Mouse (Mus musculus) ovary, postnatal 14 days (tissue): ENCODE results near the gene Sox21.

Experiments used
- DNase-seq: peaks from one replicate; pipeline ENCODE4 v3.0.0; 2022; ENCODE audit warnings: low spot score

The Sox21 gene

DNA sequence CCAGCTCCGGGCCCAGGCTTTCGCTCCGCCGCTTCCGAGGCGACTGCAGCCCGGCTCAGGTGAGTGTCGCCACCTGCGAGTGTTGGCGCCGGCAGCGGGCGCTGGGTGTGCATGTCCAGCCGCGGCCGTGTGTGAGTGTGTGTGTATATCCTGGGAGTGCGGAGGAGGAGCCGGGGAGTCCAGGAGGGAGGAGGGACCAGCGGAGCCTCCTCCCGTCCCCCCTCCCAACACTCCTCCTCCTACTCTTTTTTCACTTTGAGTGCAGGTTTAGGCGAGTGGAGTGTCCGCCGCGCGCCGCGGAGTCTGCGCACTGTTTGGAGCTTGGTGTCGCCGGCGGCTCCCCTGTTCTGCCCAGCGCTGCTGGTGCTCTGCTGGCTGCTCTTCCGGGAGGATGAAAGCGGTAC lies at the start of gene Sox21:
TSS of gene Sox21 (minus strand) at position 145 of the 404 bp plus-strand sequence.
- DNase-seq = no peak

DNA sequence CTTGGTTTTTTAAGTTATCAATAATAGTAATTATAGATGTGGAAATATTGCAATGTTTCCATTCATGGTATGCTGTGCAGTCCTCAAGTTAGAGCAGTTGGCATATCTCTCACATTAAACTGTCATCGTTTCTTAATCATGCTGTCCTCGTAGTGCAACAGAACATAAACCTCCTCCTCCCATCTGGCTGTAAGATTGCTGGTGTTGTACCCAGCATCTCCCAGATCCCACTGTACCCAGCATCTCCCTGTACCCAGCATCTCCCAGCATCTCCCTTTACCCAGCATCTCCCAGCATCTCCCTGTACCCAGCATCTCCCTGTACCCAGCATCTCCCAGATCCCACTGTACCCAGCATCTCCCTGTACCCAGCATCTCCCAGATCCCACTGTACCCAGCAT lies 49.3 kb upstream of the Sox21 start:
- DNase-seq = no peak

DNA sequence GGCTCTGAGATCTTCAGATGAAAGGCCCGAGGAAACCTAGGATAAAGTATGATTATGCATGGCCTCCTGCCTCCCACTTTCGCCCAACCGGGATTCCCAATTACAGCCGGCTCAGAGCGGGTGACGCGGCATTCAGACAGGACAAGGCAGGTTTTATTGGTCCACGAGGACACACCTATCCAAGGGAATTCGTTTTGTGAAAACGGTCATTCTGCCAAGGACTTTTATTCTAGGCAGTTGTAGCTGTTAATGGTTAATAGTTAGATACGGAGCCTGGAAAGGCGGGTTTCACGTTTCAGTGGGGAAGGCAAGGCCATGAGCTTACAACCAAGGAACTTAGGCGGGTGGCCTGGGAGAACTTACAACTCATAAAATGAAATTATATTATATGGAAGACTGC lies 46.1 kb upstream of the Sox21 start:
- DNase-seq = no peak

DNA sequence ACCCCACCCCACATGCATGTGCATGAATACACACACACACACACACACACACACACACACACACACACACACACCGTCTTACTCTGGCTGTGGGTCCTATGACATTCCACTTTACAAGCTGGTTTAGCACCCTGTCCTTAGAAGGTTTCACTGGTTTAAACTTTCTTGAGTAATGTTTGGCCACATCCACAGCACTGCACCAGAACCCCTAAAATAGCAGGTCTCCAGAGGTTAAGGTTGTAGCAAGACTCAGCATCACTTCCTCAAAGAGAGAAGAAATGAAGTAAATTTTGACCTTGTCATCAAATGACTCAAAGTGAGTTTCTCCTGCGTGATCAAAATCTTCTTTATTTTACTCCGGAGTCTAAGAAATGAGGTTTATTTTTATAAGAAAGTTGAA lies 45.4 kb upstream of the Sox21 start:
- DNase-seq = no peak

DNA sequence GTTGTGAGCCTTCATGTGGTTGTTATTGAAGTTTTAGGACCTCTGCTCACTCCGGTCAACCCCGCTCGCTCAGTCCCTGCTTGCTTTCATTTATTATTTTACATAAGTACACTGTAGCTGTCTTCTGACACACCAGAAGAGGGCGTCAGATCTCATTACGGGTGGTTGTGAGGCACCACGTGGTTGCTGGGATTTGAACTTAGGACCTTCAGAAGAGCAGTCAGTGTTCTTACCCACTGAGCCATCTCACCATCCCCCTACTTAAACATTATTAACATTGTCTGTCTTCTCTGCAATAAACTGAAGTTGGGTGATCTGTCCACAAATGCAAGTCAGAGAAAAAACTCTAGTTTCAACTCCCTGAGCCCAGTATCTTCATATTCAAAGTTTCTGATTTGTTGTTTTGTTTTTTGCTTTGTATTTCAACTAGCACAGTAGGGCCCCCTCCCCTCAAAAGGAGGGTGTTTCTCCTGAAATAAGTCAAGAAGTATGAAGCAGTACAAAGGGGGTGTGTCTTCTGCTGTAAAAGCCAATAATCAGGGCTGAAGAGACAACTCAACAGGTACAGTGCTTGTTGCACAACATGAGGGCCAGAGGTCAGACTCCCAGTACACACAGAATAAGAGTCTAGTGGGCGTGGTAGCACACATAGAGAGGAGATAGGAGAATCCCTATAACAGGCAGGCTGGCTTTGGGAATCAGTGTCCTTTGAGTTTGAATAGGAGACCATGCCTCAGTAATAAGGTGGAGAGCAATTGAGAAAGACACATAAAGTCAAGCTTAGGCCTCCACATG lies 41.1 kb upstream of the Sox21 start:
- no peak for DNase-seq

DNA sequence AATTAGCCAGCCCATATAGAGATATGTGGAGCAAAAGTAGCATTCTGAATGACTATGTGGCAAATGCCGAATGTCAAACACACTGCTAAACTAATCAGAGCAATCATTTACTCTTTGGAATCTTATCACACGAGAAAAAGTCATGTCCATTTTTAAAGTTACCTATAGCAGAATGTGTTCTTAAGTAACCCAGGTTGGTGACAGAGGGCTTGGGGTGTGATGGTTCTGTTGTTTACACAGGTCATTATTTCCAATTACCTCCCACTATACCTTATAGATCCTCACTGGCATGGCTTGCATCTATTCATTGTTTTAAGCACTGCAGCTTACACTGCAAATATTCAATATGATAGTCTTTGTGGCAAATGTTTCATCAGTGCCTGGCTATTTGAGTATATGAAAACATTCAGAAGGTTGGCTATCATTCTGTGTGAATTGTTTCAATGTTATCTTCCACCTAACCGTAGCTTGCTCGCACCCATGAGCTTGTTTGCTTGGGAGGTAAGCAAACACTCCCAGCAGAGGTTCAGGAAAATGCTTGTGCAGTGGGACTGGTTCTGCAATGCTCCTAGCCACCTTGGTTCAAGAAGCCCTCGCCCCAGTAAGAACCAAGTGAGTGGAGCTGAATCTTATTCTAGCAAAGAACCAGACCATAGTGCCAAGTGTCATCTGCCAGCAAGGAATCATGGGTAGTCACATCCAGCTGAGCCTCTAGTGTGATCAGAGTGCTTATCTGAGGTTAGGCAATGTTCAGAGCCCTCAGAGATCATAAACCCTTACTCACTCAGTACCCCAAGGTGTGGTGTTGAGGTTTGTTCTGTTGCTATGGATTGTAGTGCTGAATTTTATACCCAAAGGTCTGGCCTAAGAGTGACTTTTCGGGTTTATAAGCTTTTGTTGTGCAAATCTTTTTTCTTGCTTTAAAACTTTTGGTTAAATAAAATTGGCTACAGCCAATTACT lies 36.0 kb upstream of the Sox21 start:
- no peak for DNase-seq

DNA sequence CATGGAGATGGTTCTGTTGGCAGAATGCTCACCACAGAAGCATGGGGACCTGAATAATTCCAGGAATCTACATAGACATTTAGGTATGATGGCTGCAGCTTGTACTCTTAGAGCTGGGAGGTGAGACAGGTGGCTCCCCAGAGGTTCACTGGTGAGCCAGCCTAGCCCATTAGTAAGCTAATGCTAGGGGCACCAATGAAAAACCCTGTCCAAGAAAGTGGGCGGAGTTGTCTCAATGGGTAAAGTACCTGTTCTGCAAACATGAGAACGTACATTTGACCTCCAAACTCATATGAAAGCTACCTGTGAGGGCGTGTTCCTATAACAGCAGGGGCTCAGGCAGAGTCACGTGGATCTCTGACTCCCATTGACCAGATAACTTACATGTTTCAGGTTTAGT lies 32.0 kb upstream of the Sox21 start:
- no peak for DNase-seq

DNA sequence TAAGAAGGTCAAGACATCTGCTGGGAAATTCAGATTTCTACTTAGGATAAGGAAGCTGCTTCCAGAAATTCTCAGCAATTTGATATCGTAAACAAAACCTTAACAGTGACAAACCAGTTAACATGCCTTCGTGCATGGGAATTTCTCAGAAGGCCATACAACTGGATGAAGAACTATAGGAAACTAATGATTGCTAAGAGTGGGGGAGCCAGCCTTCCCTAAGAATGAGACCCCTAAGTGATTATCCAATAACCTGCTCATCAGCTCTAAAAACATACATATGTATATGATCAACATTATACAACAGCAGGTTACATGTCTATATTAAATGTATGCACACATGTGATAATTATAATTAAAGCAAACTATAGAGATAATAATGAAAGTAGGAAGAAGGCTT lies 29.8 kb upstream of the Sox21 start, which contains the start of gene Gm9376:
TSS of gene Gm9376 (plus strand) at position 301 of the 400 bp plus-strand sequence.
- DNase-seq = no peak

DNA sequence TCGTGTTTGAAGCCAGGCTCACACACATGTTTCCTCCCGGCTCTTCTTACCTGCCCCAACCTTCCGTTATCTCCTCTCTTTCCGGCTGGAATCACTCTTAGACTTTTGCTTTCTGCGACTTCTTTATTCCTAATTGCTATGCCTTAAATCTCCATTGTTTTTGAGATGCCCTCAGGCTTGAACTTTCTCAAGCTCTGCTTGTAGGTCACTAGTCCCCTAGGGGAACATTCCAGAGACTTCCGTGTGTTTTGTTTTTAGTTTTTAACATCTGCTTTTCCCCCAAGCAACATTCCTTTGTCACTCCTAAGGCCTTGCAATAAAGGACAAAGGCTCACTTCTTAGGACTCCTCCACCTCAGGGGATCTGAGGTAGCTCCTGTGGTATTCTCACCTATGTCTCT lies 16.6 kb upstream of the Sox21 start:
- no peak for DNase-seq

DNA sequence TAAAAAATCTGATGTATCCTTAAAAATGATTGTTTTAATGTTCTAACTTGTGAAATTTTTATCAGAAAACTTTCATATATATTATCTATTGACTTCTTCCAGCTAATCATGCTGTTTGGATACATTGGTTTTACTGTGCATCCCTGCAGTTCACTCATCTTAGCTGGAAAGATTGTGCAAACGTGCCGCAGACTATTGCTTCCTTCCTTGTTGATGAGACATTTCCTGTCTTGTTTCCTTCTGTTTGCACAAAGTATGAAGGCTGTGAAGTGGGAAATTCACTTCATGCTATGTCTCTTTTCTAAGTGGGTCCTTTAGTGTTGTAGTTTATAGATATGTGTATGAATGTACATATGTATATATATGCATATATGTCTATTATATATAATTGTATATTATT lies 4.6 kb upstream of the Sox21 start:
- DNase-seq = no peak

DNA sequence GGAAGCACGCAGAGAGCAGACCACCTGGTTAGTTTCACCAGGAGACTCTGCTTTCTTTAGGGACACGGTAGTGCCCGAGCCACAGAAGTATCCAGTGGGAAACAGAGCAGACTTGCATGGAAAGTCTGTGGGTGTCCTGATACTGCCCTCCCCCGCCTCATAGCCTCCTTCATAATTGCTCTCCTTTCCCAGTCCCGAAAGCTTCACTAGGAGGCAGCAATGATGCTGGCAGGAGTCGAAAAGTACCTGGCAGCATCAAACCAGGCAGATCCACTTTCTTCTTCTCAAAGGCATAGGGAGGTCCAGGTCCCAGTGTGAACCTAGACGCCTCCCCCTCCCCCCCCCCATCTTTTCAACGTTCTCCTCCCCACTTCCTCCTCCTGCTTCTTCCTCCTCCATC lies 2.5 kb upstream of the Sox21 start:
- no peak for DNase-seq

DNA sequence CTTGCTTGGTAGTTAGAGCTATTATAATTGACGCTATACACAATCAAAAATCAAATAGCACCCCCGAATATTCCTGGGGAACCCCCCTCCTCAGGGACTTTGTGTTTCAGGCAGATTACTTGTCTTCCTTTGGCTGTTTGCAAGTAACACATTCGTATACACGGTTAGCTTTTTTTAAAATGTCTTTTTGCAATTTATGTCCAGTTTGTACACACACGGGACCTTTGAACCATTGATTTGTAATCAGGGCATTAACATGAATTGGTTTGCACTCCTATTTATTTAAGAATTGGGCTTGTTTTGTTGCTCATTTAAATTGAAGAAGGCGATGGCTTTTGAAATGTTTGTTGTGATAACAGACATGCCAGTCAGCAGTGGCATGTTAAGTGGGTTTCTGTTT lies 956 bp upstream of the Sox21 start:
- DNase-seq = no peak

DNA sequence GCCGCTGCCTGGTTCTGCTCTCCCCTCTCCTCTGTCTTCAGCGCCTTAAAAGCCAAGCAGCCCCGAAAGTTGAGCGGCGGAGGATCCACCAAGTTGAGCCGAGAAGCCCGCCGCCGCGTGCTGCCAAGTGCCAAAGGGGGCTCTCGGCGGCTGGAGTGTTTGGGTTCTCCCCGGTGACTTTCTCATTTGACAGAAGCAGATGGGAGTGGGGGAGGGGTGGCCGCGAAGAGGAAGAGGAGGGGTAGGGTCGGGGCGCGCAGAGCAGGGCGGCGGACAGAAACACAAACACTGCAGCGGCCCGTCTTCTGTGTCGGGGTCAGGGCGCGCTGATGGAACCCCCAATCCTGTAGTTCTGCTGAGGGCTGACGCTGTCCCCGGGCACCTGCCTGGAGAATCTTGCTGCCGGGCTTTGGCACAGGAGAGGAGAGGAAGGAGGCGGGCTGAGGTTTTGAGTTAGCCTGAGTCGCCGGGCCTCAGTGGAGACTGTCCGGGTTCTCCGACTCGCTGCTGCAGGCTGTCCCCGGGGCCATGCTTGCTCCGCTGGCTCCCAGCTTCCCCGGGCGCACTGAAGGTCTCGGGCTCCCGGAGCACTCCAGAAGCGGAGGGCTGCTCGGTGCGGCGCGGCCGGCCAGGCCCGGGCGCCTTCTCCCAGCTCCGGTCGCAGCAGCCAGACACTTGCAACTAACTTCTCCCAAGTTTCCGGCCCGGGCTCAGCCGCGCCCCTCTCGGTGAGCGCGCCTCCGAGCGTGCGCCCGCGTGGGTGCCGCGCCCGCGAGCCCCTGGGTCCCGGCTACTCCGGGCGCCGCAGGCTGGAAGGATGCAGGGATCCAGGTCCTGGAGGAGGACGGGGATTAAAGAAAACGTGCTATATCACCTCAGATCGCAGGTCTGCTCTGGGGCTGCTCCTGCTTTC lies 601 bp downstream of the Sox21 start:
- DNase-seq = no peak

DNA sequence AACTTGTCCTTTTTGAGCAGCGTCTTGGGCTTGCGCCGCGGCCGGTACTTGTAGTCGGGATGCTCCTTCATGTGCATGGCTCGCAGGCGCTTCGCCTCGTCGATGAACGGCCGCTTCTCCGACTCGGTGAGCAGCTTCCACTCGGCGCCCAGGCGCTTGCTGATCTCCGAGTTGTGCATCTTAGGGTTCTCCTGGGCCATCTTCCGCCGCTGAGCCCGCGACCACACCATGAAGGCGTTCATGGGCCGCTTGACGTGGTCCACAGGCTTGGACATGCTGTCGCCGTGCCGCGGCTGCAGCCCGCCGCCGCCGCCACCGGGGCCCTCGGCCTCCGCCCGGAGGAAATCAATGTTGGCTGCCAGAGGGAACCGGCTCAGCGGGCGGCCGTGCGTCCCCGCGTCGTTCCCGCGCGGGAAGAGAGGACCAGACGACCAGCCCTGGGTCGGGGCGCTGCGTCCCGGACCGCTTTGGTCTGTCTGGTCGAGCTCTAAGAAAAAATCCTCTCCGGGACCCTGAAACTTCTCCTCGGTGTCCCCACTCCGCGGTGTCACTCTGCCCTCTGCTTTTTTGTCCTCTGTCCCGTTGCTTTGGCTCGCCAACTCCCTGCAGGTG lies 1.4 kb downstream of the Sox21 start:
- DNase-seq = no peak

DNA sequence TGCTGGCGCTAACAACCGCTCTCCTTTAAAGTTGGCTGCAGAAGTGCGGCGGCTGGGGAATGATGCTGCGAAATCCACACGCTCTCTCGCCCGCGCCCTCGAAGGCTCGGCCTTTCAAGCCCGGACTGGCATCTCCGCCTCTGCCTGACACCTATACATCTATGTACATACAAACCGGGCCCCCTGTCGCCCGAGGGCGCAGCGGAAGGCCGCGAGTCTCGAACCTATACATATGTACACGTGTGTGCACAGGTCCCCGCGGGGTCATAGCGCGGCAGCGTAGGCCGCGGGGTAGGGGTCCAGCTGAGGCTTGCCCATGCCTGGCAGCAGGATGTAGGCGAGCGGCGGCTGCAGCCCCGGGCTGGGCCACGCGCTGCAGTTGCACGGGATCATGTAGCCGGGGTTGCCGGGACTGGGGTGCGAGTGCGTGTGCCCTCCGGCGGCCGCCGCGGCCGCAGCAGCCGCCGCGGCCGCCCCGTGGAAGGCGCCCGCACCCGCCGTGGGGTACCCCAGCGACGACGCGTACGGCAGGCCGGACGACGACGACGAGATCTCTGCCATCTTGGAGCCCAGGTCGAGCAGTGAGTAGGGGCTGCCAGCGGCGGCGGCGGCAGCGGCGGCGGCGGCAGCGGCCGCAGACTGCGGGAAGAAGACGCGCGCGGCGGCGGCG lies 2.2 kb downstream of the Sox21 start:
- DNase-seq = no peak

DNA sequence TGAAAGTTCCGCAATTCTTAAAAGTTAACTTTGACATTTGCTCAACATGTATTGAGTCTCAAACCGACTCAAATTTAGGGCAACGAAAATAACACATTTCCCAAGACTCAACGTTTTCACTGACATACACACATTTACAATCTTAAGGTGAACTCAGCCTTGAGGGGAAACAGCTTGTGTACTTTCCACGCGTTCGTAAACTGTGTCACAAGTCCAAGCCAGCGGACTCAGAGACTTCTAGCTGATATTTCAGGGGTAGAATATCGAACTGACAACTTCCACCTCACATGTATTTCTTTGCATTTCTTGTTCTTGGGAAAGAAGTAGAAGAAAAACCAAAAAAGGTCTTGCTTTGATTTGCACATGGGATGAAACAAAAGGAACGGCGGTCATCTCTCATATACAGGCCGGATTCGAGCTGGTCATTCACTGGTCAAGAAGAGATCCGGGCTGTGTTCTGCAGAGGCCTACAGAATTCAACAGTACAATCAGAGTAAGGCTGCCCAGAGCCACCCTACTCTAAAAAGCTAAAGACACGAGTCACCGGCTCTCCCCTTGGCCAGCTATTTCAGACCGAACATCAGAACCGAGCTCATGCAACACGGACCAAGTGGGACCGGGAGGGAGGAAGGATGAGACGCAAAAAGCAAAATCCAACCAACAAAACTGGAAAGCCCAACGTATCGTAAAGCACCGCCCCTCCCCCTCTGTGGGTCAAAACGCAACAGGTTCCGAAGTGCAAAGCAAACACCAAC lies 2.9 kb downstream of the Sox21 start:
- no peak for DNase-seq

DNA sequence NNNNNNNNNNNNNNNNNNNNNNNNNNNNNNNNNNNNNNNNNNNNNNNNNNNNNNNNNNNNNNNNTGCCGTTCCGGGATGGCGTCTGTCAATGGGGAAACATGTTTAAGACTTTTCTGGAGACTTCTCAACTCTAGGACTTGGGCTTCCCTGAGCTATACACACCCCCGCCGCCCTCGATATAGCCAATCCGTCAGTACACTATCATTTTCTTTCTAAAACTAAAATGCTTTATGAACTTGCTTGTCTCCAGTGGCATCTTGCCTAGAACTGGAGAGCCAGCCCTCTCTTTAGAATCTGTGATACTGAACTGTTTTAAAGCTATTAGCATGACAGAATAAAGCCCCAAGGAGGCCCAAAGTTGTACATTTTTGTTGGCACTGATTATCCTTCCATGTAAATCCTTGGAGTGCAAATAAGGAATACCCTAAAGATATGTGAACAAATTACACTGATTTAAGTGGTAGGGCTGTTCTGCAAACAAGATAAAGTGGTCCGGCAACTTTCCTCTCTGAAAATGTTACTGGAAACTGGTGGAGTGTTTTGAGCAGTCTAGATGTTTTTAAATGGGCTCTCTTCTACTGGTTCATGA lies 4.4 kb downstream of the Sox21 start:
- no peak for DNase-seq

DNA sequence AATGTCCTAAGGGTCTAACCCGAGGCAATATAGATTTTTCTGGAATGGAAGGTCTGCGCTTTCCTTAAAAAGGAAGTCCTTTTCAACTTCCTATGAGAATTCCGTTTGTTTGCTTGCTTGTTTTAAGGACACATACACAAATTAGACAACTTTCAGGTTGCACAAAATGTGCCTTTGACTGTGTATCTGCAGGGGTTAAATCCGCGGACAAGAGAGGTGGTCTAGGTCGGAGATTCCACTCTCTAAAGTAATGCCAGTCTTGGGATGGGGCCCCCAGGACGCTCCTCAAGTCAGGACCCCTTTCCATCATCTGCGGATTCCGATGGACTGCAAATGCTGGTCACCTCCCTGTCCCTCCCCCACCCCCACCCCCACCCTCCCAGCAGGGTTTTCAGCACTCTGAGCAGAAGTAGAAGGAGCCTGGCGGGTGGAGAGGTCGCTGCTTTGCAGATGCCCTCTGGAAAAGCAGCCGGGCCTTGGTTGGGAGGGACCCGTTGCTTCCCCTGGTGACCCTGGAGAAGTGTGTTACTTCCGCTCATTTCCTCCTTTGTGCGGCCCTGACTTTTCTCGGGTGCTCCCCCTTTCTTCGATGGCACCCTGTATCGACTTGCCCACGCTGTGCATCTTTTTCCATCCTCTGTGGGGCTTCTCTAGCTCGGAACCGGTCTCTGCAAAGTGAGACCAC lies 10.2 kb downstream of the Sox21 start:
- no peak for DNase-seq

DNA sequence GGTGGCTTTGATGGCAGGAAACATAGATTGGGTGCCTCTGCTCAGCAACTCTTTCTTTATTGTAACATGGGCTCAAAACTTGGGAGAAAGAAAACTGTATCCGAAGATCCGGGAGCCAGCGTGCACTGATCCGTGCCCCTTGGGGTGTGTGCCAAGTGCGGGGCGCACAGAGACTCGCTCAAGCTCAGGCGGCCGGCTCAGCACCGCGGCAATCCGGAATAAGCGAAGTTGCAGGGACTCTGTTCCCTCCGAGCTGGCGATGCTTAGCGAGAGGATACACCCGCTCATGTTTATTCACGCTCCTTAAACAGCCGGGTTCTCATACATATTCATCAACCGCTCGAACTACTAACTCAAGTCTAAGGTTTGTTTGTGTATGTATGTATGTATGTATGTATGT lies 10.9 kb downstream of the Sox21 start:
- DNase-seq = no peak
